Mouse (Mus musculus) liver, postnatal 0 days (tissue): ENCODE results near the gene Gtf2a1. TPM values are rescaled to one million over a fixed set of nuclear protein-coding genes. Genes with fewer than 3 reads are reported as not detected.
"Not testable (repeated sequence)": the region's sequence is repeated elsewhere in the genome, so short reads cannot be mapped to it uniquely, and the experiment has no call there.

Source experiments
- ATAC-seq: fragments of 200-750 bp; cut with Nextera tagmentation; 2 replicates; pipeline ENCODE4 v1.8.0; 2017; ENCODE audit warnings: mild to moderate bottlenecking, moderate library complexity
- DNase-seq: peaks from one replicate; pipeline ENCODE4 v3.0.0-alpha.2; 2016
- H3K27ac ChIP-seq: fragments of 300-500 bp; sonication (generic); 2 replicates; pipeline ENCODE4 v1.5.1; 2014; ENCODE audit warnings: antibody characterized with exemption, moderate library complexity, mild to moderate bottlenecking, low read depth
- H3K27me3 ChIP-seq: fragments of 300-500 bp; sonication (generic); 2 replicates; pipeline ENCODE4 v1.6.1; 2014; ENCODE audit warnings: low read length, control low read depth, mixed read lengths; ENCODE audit not compliant: insufficient read depth
- H3K36me3 ChIP-seq: fragments of 300-500 bp; sonication (generic); replicated peaks from 2 replicates; pipeline ENCODE4 v1.6.1; 2014; ENCODE audit warnings: mild to moderate bottlenecking, control low read depth, low read length, moderate library complexity, mixed read lengths; ENCODE audit not compliant: insufficient read depth
- H3K4me1 ChIP-seq: fragments of 300-500 bp; sonication (generic); 2 replicates; pipeline ENCODE4 v1.6.1; 2014; ENCODE audit warnings: antibody characterized with exemption, mild to moderate bottlenecking, control low read depth; ENCODE audit not compliant: insufficient read depth
- H3K4me2 ChIP-seq: fragments of 300-500 bp; sonication (generic); 2 replicates; pipeline ENCODE4 v1.6.1; 2014; ENCODE audit warnings: low read depth, mild to moderate bottlenecking, low read length, moderate library complexity, mixed read lengths
- H3K4me3 ChIP-seq: fragments of 300-500 bp; sonication (generic); 2 replicates; pipeline ENCODE4 v1.5.1; 2014; ENCODE audit warnings: low read depth, low read length
- H3K9ac ChIP-seq: fragments of 300-500 bp; sonication (generic); replicated peaks from 2 replicates; pipeline ENCODE4 v1.6.1; 2014; ENCODE audit warnings: mild to moderate bottlenecking, moderate library complexity
- H3K9me3 ChIP-seq: fragments of 300-500 bp; sonication (generic); 2 replicates; pipeline ENCODE4 v1.6.1; 2016; ENCODE audit warnings: mild to moderate bottlenecking, control low read depth, low read length, mixed read lengths
- CTCF ChIP-seq: sonication (generic); IDR thresholded peaks from 2 replicates; pipeline ENCODE4 v1.5.1; 2016; ENCODE audit warnings: antibody characterized with exemption, low read depth
- EP300 ChIP-seq: IDR thresholded peaks from 2 replicates; pipeline ENCODE4 v1.6.1; 2016; ENCODE audit warnings: antibody characterized with exemption, low read depth, mild to moderate bottlenecking
- WGBS: fragments of 180-500 bp; shearing (Covaris S2); extraction: QIAGEN DNeasy Blood & Tissue Kit; methylation state at CpG from one replicate; pipeline ENCODE4 v1.1.7; 2014; ENCODE audit not compliant: insufficient replicate concordance; 5-methylcytosine and 5-hydroxymethylcytosine counted together
- polyA plus RNA-seq: library from polyadenylated mRNA; unstranded; fragments of >200 nt; fragmentation: Nextera tagmentation; extraction: Ambion mirVana; gene quantifications from 2 replicates; pipeline ENCODE4 v1.2.1, GENCODE M21; 2015

Gtf2a1 gene
- polyA plus RNA-seq, 1 experiment from 2014 or later = 13.4 TPM

- ATAC-seq = peak; percentile 40
- Histone ChIP-seq H3K4me3 (peak overlapping the region; percentile 93), H3K9ac (peak overlapping the region; percentile 100), H3K36me3 (peaks cover 9% of the 10 kb centered on the region), H3K27ac (peak overlapping the region; percentile 100), H3K4me2 (peak overlapping the region; percentile 73), H3K27me3 (no peaks in the 10 kb centered on the region), H3K9me3 (no peaks in the 10 kb centered on the region), H3K4me1 (peaks cover 22% of the 10 kb centered on the region)
- DNase-seq = peak; percentile 63
- no peak for TF ChIP-seq EP300
- no peak for TF ChIP-seq CTCF
- under 1% methylated on average over 56 of the region's 83 CpGs for WGBS
Observed at GRCm38 (mm10) chr12:91588670-91589541, 1.4 kb downstream of the Gtf2a1 start.

- no peaks in the 10 kb centered on the region for H3K27me3 ChIP-seq
- H3K36me3 ChIP-seq = peaks cover 10% of the 10 kb centered on the region
- H3K9ac ChIP-seq = peak overlapping the region; percentile 100
- peaks cover 22% of the 10 kb centered on the region for H3K4me1 ChIP-seq
- no peaks in the 10 kb centered on the region for H3K9me3 ChIP-seq
- H3K4me3 ChIP-seq = peak overlapping the region; percentile 93
- WGBS = under 1% methylated on average over 32 of the region's 32 CpGs
- H3K27ac ChIP-seq = peak overlapping the region; percentile 100
- ATAC-seq (peak; percentile 63), DNase-seq (peak; percentile 90)
- H3K4me2 ChIP-seq = peak overlapping the region; percentile 73
- TF ChIP-seq CTCF (no peak), EP300 (peak; percentile 27; the same call in 1 of the 2 replicates)
Observed at GRCm38 (mm10) chr12:91588176-91588669, 2.1 kb downstream of the Gtf2a1 start.

DNA sequence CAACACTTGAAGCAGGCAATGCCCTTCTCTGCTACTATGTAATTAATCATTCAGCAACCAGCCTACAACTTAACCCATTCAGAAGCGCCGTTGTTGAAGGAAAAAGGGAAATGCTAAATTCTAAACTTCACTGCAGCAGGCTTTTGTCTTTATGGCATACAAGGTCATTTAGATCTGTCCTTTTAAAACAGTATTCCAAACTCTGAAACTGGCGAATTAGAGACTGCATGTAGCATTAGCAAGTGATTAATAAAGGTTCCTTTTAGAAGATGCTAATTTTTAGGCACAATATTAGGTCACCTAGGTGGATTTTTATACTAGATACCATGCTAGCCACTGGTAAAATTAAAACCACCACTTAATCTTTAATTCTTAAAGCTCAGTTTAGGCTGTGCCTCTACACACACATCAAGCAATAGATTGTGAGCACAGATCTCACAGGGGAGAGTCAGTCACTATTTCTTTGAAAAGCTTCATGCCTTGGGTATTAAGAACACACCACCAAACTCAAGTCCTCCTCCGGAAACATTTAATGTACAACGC, 2.7 kb downstream of the Gtf2a1 start:
- H3K4me1 ChIP-seq = peaks cover 22% of the 10 kb centered on the region
- H3K4me3 ChIP-seq = peak overlapping the region; percentile 93
- WGBS = 15% methylated on average over 5 of the region's 5 CpGs
- no peaks in the 10 kb centered on the region for H3K27me3 ChIP-seq
- DNase-seq (no peak), ATAC-seq (no peak)
- TF ChIP-seq CTCF = no peak
- TF ChIP-seq EP300 = no peak
- H3K4me2 ChIP-seq = peak overlapping the region; percentile 73
- H3K36me3 ChIP-seq = peaks cover 14% of the 10 kb centered on the region
- H3K9me3 ChIP-seq = no peaks in the 10 kb centered on the region
- H3K9ac ChIP-seq = peak overlapping the region; percentile 100
- peak overlapping the region; percentile 100 for H3K27ac ChIP-seq

DNA sequence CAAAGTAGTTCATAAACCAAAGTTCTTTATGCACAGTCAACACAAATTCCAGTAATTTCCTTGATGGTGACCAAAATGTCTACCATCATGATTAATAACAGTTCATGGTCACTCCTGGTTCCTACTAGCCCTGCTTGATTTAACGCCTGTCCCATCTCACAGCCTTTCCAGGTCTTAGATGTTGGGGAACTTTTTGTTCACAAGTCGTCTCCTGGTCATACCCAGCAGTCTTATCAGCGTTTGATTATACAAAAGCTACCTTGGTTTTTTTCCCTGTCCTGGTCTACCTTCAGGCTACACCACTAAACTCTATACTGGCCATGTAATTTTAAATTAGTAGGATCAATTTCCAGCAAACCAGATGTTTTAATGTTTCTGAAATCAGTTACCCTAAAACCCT, 3.2 kb downstream of the Gtf2a1 start:
- Histone ChIP-seq H3K4me2 (peak overlapping the region; percentile 73), H3K27me3 (no peaks in the 10 kb centered on the region), H3K4me1 (peaks cover 24% of the 10 kb centered on the region), H3K9ac (peak overlapping the region; percentile 100), H3K9me3 (no peaks in the 10 kb centered on the region), H3K36me3 (peaks cover 16% of the 10 kb centered on the region), H3K27ac (peak overlapping the region; percentile 100; the same call in 1 of the 2 replicates), H3K4me3 (peak overlapping the region; percentile 93)
- ATAC-seq = no peak
- TF ChIP-seq CTCF = no peak
- TF ChIP-seq EP300 = no peak
- WGBS = 48% methylated on average over 3 of the region's 3 CpGs
- no peak for DNase-seq

- ATAC-seq, H3K27ac ChIP-seq: not testable (repeated sequence)
- peaks cover 21% of the 10 kb centered on the region for H3K36me3 ChIP-seq
Observed at GRCm38 (mm10) chr12:91585815-91586214, 4.5 kb downstream of the Gtf2a1 start.

DNA sequence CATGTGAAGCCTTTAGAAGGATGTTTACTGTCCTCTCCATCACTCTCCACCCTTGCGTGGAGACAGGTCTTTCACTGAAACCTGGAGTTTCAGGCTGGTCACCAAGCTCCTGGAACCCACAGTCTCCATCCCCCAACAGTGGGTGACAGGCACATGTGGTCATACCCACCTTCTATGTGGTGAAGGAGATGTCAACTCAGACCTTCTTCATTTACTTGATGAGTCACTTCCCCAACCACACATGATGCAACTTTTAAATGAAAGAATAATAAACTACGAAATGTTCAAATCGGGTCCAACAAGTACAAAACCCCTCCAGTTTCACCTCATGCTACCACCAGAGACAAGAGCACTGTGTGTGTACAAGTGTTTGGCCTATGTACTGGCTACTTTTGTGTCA, 5.1 kb downstream of the Gtf2a1 start:
- H3K9me3 ChIP-seq = no peaks in the 10 kb centered on the region
- H3K27me3 ChIP-seq = no peaks in the 10 kb centered on the region
- H3K27ac ChIP-seq = no peak overlapping the region
- no peak for DNase-seq
- no peak overlapping the region for H3K9ac ChIP-seq
- peaks cover 24% of the 10 kb centered on the region for H3K4me1 ChIP-seq
- no peak overlapping the region for H3K4me3 ChIP-seq
- no peak overlapping the region for H3K4me2 ChIP-seq
- ATAC-seq = no peak
- WGBS = 78% methylated on average over 3 of the region's 3 CpGs
- TF ChIP-seq EP300 (no peak), CTCF (no peak)
- H3K36me3 ChIP-seq = peaks cover 21% of the 10 kb centered on the region

More at GRCm38 (mm10) chr12:91585815-91586214, 4.5 kb downstream of the Gtf2a1 start:
- H3K9ac ChIP-seq, DNase-seq, H3K4me3 ChIP-seq, H3K9me3 ChIP-seq, H3K27me3 ChIP-seq, H3K4me2 ChIP-seq: not testable (repeated sequence)
- 91% methylated on average over 4 of the region's 4 CpGs for WGBS
- H3K4me1 ChIP-seq = peaks cover 26% of the 10 kb centered on the region
